Mouse (Mus musculus): ENCODE measurements around the gene Itsn1. TPM values are rescaled to one million over a fixed set of nuclear protein-coding genes. Genes with fewer than 3 reads are reported as not detected.

Itsn1 gene
- polyA plus RNA-seq, 1 experiment = 82.6 TPM

DNA sequence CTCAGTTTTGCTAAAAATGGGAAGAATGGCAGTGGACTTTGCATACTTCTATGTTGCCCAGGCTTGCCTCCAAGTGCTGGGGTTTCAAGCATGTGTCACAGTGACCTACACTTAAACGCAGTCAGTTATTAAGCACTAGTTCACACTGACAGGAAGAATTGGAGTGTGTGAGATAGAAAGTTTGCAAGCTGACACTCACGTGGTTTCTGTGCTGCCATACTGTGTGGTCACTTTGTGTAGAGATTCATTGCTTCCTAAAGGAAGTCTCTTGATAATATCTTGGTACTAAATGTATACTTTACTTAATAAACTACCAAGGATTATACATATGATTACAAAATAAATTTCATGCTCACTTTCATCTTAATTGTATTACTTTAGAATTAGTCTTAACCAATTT is 3.7 kb downstream of the Itsn1 start:
- TF ChIP-seq POLR2A (IDR thresholded peaks at IDR 0.05; ENCODE audit: borderline replicate concordance, extremely low read depth, insufficient read depth, insufficient read length, poor library complexity, severe bottlenecking) (no peak), CTCF (IDR thresholded peaks at IDR 0.05; ENCODE audit: borderline replicate concordance, extremely low read depth, insufficient read depth, insufficient read length) (no peak)
- DNase-seq (ENCODE audit: low read depth) = no peak

DNA sequence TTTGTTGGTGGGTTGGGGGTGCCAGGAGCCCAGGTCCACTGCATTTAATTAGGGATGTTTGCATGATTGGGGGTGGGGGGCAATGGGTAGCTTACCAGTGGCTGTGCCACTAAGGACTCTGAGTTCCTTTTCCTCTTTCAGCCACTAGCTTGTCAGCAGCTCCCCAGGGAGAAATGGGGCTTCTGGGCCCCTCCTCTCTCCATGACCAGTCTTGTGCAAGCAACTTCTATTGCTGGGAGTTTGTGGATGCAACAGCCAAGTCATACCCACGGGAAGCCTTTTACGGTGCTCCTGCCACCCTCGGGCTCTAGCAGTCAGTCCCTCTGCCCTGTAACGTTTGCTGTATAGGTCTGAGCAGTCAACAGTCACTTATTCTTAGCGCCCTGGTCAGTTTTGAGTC is 5.7 kb downstream of the Itsn1 start:
- TF ChIP-seq CTCF (IDR thresholded peaks at IDR 0.05; ENCODE audit: borderline replicate concordance, extremely low read depth, insufficient read depth, insufficient read length) (no peak), POLR2A (IDR thresholded peaks at IDR 0.05; ENCODE audit: borderline replicate concordance, extremely low read depth, insufficient read depth, insufficient read length, poor library complexity, severe bottlenecking) (no peak)
- no peak for DNase-seq (ENCODE audit: low read depth)

DNA sequence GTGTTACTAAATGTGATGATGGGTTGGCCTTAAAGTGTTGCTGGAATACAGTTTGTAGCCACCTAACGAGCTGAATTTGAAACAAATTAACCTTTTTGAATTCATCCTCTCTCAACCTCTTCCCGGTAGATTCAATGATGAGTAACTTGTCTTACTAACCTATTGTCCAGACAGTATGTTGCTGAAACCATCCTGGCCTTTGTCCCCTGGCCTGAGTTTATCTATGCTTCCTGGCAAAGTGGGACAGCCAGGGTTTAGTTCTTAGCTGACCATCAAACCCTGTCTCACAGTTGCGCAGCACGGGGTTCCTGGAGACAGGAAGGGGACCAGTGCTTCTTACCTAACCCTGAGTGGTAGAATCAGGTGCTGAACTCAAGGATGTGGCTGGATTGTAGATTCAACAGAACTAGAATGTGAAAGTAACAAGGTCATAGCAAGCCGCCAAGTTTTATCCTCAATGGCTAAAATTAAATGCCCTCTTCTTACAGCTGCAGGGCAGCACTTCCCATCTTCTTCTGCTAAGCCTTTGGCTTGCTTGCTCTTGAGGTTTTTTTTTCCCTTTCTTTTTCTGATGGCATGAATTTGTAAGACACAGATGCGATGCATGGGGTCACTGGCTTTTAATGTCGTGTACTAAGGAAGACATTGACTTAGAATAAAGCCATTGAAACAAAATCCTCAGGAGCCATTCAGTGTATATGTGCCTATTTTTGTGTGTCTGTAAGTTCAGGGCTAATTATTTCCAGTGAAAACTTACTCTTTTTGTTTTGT is 7.2 kb downstream of the Itsn1 start:
- TF ChIP-seq POLR2A (IDR thresholded peaks at IDR 0.05; ENCODE audit: borderline replicate concordance, extremely low read depth, insufficient read depth, insufficient read length, poor library complexity, severe bottlenecking) = no peak
- TF ChIP-seq CTCF (IDR thresholded peaks at IDR 0.05; ENCODE audit: borderline replicate concordance, extremely low read depth, insufficient read depth, insufficient read length) = no peak
- no peak for DNase-seq (ENCODE audit: low read depth)

DNA sequence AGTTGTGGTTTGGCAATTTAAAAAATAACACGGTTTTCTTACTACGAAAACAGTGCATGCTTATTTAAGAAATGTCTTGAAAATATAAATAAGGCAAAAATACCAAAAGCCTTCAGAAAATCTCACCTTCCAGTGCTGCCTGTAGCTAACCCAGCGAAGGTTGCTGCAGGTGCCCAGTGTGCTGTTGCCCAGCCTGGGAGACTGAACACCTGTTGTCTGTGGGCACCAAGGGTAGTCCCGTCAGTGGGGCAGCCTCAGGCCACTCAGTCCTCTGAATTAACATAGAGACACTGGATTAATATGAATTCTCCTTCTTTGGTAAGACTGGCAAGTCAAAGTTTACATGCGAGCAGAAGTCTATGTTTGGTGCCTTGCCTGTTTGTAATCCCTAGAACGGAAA is 9.4 kb downstream of the Itsn1 start:
- no peak for DNase-seq (ENCODE audit: low read depth)
- no peak for TF ChIP-seq POLR2A (IDR thresholded peaks at IDR 0.05; ENCODE audit: borderline replicate concordance, extremely low read depth, insufficient read depth, insufficient read length, poor library complexity, severe bottlenecking)
- no peak for TF ChIP-seq CTCF (IDR thresholded peaks at IDR 0.05; ENCODE audit: borderline replicate concordance, extremely low read depth, insufficient read depth, insufficient read length)

DNA sequence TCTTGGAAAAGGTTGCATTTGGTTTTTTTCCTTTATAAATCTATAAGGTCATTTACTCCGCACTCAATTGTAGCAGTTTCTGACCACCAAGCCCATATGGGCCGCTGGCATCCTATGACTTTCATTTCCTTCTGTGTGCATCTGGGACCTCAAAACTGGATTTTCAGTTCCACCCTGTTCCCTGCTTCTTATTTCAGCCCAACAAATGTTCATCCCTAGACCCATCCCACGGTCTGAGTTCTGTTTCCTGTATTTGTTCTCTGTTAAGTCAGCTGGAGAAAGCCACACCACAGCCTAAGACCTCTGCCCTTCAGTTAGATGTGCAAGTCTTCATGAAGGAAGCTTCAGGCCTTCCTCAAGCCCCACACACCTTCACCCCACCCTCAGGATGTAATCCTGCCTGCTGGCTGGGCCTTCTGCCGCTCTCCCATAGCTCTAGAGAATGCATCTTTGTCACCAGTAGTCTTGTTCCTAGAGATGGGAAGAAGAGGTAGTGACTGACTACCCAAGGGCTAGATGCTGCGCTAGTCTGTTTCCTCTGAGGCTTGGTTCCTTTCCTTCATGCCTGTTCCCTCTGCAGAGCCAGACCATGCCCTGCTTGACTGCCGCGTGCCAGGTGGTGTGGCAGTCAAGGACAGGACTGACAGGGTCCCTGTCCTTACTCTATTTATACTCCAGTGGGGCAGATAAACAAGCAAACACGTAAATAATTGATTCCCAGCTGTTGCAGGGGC is 11.3 kb downstream of the Itsn1 start:
- no peak for DNase-seq (ENCODE audit: low read depth)
- no peak for TF ChIP-seq POLR2A (IDR thresholded peaks at IDR 0.05; ENCODE audit: borderline replicate concordance, extremely low read depth, insufficient read depth, insufficient read length, poor library complexity, severe bottlenecking)
- no peak for TF ChIP-seq CTCF (IDR thresholded peaks at IDR 0.05; ENCODE audit: borderline replicate concordance, extremely low read depth, insufficient read depth, insufficient read length)

DNA sequence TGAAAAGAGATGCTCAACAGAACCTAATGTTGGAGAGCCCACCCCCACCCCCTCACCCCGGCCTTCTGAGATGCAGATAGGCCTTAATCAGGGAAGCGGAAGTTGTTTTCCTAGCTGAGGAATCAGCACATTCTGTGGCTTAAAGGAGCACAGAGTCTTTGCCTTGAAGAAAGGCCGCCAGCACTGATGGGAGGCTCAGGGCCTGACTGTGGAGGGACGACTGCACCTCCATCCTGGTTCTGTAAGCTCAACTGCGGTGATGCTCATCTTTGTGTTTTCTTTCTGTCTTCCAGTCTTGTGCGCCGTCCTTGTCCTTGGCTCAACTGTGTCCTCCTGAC is 11.8 kb downstream of the Itsn1 start:
- no peak for DNase-seq (ENCODE audit: low read depth)
- no peak for TF ChIP-seq POLR2A (IDR thresholded peaks at IDR 0.05; ENCODE audit: borderline replicate concordance, extremely low read depth, insufficient read depth, insufficient read length, poor library complexity, severe bottlenecking)
- TF ChIP-seq CTCF (IDR thresholded peaks at IDR 0.05; ENCODE audit: borderline replicate concordance, extremely low read depth, insufficient read depth, insufficient read length) = no peak

DNA sequence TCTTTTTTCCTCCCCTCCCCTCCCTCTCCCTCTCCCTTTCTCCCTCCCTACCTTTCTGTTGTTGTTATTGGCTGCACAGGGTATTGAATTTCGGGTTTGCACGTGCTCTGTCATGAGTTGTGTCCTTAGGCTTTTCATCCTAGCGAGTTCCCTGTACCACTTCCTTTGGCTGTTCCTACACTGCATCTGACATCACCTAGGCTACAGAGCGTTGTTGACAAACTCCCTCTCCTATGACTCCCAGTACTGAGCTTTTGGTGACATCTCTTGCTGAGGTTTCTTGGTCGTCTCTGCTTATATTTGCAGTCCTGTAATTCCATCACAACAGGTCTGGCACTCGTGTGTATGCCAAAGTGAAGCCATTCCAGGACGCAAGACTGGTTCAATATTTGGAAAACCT is 14.0 kb downstream of the Itsn1 start:
- no peak for TF ChIP-seq CTCF (IDR thresholded peaks at IDR 0.05; ENCODE audit: borderline replicate concordance, extremely low read depth, insufficient read depth, insufficient read length)
- TF ChIP-seq POLR2A (IDR thresholded peaks at IDR 0.05; ENCODE audit: borderline replicate concordance, extremely low read depth, insufficient read depth, insufficient read length, poor library complexity, severe bottlenecking) = no peak
- no peak for DNase-seq (ENCODE audit: low read depth)

DNA sequence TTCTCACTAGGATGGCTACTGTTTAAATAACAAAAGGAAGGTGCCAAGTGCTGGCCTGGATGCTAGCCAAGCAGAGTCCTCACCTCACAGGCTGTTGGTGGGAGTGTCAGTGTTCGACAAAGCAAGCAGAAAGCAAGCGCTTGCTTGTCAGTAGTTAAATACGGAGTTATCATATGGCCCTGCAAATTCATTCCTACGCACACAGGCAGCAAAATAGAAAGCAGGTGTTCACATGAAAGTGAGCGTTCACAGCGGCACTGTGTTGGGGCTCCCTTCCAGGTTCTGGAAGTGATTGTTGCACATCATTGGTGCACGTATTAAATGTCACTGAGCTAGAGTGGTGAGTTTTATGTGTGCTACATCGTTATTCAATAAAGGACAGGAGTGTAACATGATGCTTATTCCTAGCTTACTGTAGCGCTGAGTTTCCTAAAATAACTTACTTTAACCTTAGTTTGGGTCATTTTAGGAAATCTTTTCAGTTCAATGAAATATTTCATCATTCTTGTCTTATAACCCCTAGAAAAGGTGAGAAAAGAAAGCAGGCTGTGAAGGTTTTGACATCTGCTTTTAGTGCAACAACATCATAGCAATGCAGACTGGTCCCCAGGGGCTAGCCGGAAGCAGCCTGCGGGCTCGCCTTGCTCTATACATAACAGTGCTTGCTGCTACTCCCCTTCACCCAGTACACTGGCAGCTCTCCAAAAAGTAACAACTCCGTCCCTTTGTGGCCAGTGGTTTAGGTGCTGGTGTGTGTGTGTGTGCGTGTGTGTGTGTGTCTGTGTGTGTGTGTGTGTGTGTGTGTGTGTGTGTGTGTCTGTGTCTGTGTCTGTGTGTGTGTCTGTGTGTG is 17.2 kb downstream of the Itsn1 start:
- DNase-seq (ENCODE audit: low read depth) = peak; percentile 53
- TF ChIP-seq CTCF (IDR thresholded peaks at IDR 0.05; ENCODE audit: borderline replicate concordance, extremely low read depth, insufficient read depth, insufficient read length) (no peak), POLR2A (IDR thresholded peaks at IDR 0.05; ENCODE audit: borderline replicate concordance, extremely low read depth, insufficient read depth, insufficient read length, poor library complexity, severe bottlenecking) (no peak)

DNA sequence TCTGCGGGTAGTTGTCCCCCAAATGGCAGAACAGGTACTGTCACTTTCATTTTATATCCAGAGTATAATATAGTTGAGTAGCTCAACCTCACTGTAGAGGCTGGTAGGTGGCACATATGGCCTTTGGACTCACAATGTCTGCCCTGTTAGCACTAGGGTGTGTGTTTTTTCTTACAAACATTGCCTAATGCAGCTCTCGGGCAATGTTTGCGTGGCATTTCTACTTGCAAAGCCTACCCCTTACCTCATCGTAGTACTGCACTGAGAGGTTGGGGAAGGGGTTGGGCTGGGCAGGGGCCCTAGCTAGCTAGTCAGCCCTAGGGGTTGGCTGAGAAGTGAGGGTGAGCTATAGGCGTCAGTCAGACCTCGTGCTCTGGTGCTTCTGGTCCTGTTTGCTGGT is 18.5 kb downstream of the Itsn1 start:
- no peak for DNase-seq (ENCODE audit: low read depth)
- TF ChIP-seq CTCF (IDR thresholded peaks at IDR 0.05; ENCODE audit: borderline replicate concordance, extremely low read depth, insufficient read depth, insufficient read length) = no peak
- no peak for TF ChIP-seq POLR2A (IDR thresholded peaks at IDR 0.05; ENCODE audit: borderline replicate concordance, extremely low read depth, insufficient read depth, insufficient read length, poor library complexity, severe bottlenecking)

DNA sequence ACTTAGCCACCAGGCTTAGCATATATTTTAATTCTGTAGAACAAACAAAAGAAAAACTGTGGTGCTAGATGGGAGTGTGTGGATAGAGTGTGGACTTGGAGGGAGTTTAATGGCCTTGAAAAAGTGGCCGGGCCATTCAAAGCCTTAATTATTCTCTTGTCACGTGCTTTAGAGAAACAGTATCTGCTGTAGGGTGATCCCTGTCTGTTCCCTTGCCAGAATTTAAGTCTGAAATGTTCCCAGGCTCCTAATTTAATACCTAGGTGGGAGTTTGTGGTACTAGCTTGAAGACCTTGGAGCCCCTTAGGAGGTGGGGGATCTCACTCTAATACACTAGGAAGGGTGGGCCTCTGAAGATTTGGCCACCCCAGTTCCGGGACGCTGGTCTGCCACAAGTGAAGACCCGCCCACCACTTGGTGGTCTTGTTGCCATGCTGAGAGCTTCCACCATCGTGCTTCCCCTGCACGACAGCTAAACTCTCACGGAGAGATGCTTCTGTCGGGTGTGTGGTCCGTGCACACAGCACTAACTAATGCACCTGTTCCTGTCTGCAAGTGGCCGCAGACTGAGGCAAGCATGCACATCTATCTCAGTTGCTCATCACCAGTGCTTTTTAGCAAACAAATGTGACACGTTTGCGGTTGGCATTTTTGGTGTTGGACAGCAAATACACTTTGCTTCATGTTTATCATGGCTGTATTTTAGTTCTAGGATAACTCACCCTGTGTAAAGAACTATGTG is 22.7 kb downstream of the Itsn1 start:
- no peak for DNase-seq (ENCODE audit: low read depth)
- TF ChIP-seq POLR2A (IDR thresholded peaks at IDR 0.05; ENCODE audit: borderline replicate concordance, extremely low read depth, insufficient read depth, insufficient read length, poor library complexity, severe bottlenecking) = no peak
- no peak for TF ChIP-seq CTCF (IDR thresholded peaks at IDR 0.05; ENCODE audit: borderline replicate concordance, extremely low read depth, insufficient read depth, insufficient read length)

DNA sequence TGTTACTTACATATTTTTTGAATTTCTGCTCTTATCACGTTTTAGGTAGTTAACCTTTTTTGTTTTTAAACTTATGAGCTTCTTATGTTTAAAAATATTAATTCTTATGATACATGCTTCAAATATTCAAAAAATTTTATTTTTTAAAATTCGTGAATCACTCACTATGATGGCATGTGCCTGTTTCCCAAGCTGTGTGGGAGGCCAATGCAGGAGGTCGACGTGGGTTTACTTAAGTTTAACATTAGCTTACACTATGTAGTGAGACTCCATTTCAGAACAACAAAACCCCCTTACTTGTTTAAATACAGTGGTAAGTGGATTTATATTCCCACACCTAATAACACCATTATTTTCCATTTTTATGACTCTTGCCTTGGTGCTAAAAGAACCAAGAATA is 24.5 kb downstream of the Itsn1 start:
- no peak for TF ChIP-seq CTCF (IDR thresholded peaks at IDR 0.05; ENCODE audit: borderline replicate concordance, extremely low read depth, insufficient read depth, insufficient read length)
- no peak for TF ChIP-seq POLR2A (IDR thresholded peaks at IDR 0.05; ENCODE audit: borderline replicate concordance, extremely low read depth, insufficient read depth, insufficient read length, poor library complexity, severe bottlenecking)
- no peak for DNase-seq (ENCODE audit: low read depth)

Data from brain, embryonic 14.5 days (tissue).